Mouse (Mus musculus) limb, embryonic 11.5 days (tissue): ENCODE data around the gene Mitf. TPM values are rescaled to one million over a fixed set of nuclear protein-coding genes. Genes with fewer than 3 reads are reported as not detected.

Experiments used
- ATAC-seq: fragments of 200-750 bp; cut with Nextera tagmentation; 2 replicates; pipeline ENCODE4 v1.8.0; 2017; ENCODE audit warnings: low read depth; ENCODE audit not compliant: insufficient number of reproducible peaks, low FRiP score, low TSS enrichment
- DNase-seq: peaks from one replicate; pipeline ENCODE4 v3.0.0-alpha.2; 2015; ENCODE audit warnings: low spot score
- H3K27ac ChIP-seq: fragments of 300-500 bp; sonication (generic); replicated peaks from 2 replicates; pipeline ENCODE4 v1.5.1; 2014; ENCODE audit warnings: low read depth, mild to moderate bottlenecking, low read length
- H3K27me3 ChIP-seq: fragments of 300-500 bp; sonication (generic); 2 replicates; pipeline ENCODE4 v1.6.1; 2014; ENCODE audit warnings: mild to moderate bottlenecking, low read length, mixed read lengths; ENCODE audit not compliant: control insufficient read depth, insufficient read depth
- H3K36me3 ChIP-seq: fragments of 300-500 bp; sonication (generic); 2 replicates; pipeline ENCODE4 v1.6.1; 2014; ENCODE audit warnings: mild to moderate bottlenecking, low read length, moderate library complexity, mixed read lengths; ENCODE audit not compliant: control insufficient read depth, insufficient read depth
- H3K4me1 ChIP-seq: fragments of 300-500 bp; sonication (generic); 2 replicates; pipeline ENCODE4 v1.6.1; 2014; ENCODE audit warnings: low read length, mixed read lengths; ENCODE audit not compliant: control insufficient read depth, insufficient read depth
- H3K4me2 ChIP-seq: fragments of 300-500 bp; sonication (generic); 2 replicates; pipeline ENCODE4 v1.6.1; 2014; ENCODE audit warnings: low read depth, mild to moderate bottlenecking, moderate library complexity; ENCODE audit not compliant: severe bottlenecking
- H3K4me3 ChIP-seq: fragments of 300-500 bp; sonication (generic); 2 replicates; pipeline ENCODE4 v1.5.1; 2014; ENCODE audit warnings: low read depth, low read length
- H3K9ac ChIP-seq: fragments of 300-500 bp; sonication (generic); 2 replicates; pipeline ENCODE4 v1.6.1; 2014; ENCODE audit warnings: mild to moderate bottlenecking, low read length
- H3K9me3 ChIP-seq: fragments of 300-500 bp; sonication (generic); 2 replicates; pipeline ENCODE4 v1.6.1; 2016; ENCODE audit warnings: low read length; ENCODE audit not compliant: control insufficient read depth
- WGBS: fragments of 180-500 bp; shearing (Covaris S2); extraction: QIAGEN DNeasy Blood & Tissue Kit; methylation state at CpG from one replicate; pipeline ENCODE4 v1.1.7; 2014; 5-methylcytosine and 5-hydroxymethylcytosine counted together
- polyA plus RNA-seq: library from polyadenylated mRNA; unstranded; fragments of >200 nt; fragmentation: Nextera tagmentation; extraction: Ambion mirVana; gene quantifications from 2 replicates; pipeline ENCODE4 v1.2.1, GENCODE M21; 2014

Gene Mitf
- polyA plus RNA-seq, 1 experiment from 2014 or later: 1.1 TPM

- no peak overlapping the region for H3K9ac ChIP-seq
- WGBS: 42% methylated on average over 13 of the region's 13 CpGs
- H3K27me3 ChIP-seq: no peaks in the 10 kb centered on the region
- H3K27ac ChIP-seq: no peak overlapping the region
- H3K9me3 ChIP-seq: no peaks in the 10 kb centered on the region
- no peak overlapping the region for H3K4me2 ChIP-seq
- peaks cover 5% of the 10 kb centered on the region; the same call in 1 of the 2 replicates for H3K4me1 ChIP-seq
- no peak for DNase-seq
- no peak for ATAC-seq
- no peaks in the 10 kb centered on the region for H3K36me3 ChIP-seq
- H3K4me3 ChIP-seq: no peak overlapping the region
Observed at GRCm38 (mm10) chr6:97950033-97950881, 143.4 kb downstream of the Mitf start.

- peaks cover 5% of the 10 kb centered on the region; the same call in 1 of the 2 replicates for H3K4me1 ChIP-seq
- no peak overlapping the region for H3K27ac ChIP-seq
- no peak overlapping the region for H3K4me3 ChIP-seq
- H3K9ac ChIP-seq: no peak overlapping the region
- ATAC-seq: no peak
- no peaks in the 10 kb centered on the region for H3K36me3 ChIP-seq
- H3K4me2 ChIP-seq: no peak overlapping the region
- no peaks in the 10 kb centered on the region for H3K27me3 ChIP-seq
- no peaks in the 10 kb centered on the region for H3K9me3 ChIP-seq
- 61% methylated on average over 2 of the region's 2 CpGs for WGBS
- no peak for DNase-seq
Observed at GRCm38 (mm10) chr6:97950882-97951245, 144.0 kb downstream of the Mitf start.

GRCm38 (mm10) chr6:97951711-97952110 lies 144.9 kb downstream of the Mitf start:
- Histone ChIP-seq H3K27ac (no peak overlapping the region), H3K36me3 (no peaks in the 10 kb centered on the region), H3K4me1 (peaks cover 5% of the 10 kb centered on the region; the same call in 1 of the 2 replicates), H3K4me2 (no peak overlapping the region), H3K4me3 (no peak overlapping the region), H3K27me3 (no peaks in the 10 kb centered on the region), H3K9me3 (no peaks in the 10 kb centered on the region), H3K9ac (no peak overlapping the region)
- DNase-seq (no peak), ATAC-seq (no peak)
- 40% methylated on average over 1 of the region's 1 CpGs for WGBS

GRCm38 (mm10) chr6:97952845-97953244 lies 146.0 kb downstream of the Mitf start:
- WGBS: 93% methylated on average over 8 of the region's 8 CpGs
- Histone ChIP-seq H3K9me3 (no peaks in the 10 kb centered on the region), H3K27me3 (no peaks in the 10 kb centered on the region), H3K4me1 (peaks cover 5% of the 10 kb centered on the region; the same call in 1 of the 2 replicates), H3K9ac (no peak overlapping the region), H3K27ac (no peak overlapping the region), H3K4me2 (no peak overlapping the region), H3K36me3 (no peaks in the 10 kb centered on the region), H3K4me3 (no peak overlapping the region)
- DNase-seq (no peak), ATAC-seq (no peak)

GRCm38 (mm10) chr6:97956121-97956520 lies 149.3 kb downstream of the Mitf start:
- WGBS: 81% methylated on average over 6 of the region's 6 CpGs
- Histone ChIP-seq H3K4me3 (no peak overlapping the region), H3K4me1 (no peaks in the 10 kb centered on the region; the same call in 1 of the 2 replicates), H3K4me2 (no peak overlapping the region), H3K36me3 (no peaks in the 10 kb centered on the region), H3K27me3 (no peaks in the 10 kb centered on the region), H3K27ac (no peak overlapping the region), H3K9ac (no peak overlapping the region), H3K9me3 (no peaks in the 10 kb centered on the region)
- ATAC-seq (no peak), DNase-seq (no peak)

GRCm38 (mm10) chr6:97956636-97957035 lies 149.8 kb downstream of the Mitf start:
- Histone ChIP-seq H3K9me3 (no peaks in the 10 kb centered on the region), H3K36me3 (no peaks in the 10 kb centered on the region), H3K27ac (no peak overlapping the region), H3K4me2 (no peak overlapping the region), H3K9ac (no peak overlapping the region), H3K4me1 (no peaks in the 10 kb centered on the region), H3K4me3 (no peak overlapping the region), H3K27me3 (no peaks in the 10 kb centered on the region)
- no peak for DNase-seq
- ATAC-seq: no peak
- 82% methylated on average over 10 of the region's 10 CpGs for WGBS

- H3K27ac ChIP-seq: no peak overlapping the region
- no peak for ATAC-seq
Observed at GRCm38 (mm10) chr6:97958276-97958675, 151.4 kb downstream of the Mitf start.

GRCm38 (mm10) chr6:97961776-97962175 lies 154.9 kb downstream of the Mitf start:
- no peaks in the 10 kb centered on the region for H3K4me1 ChIP-seq
- no peak for DNase-seq

More at GRCm38 (mm10) chr6:97958276-97958675, 151.4 kb downstream of the Mitf start:
- no peaks in the 10 kb centered on the region for H3K4me1 ChIP-seq
- H3K4me3 ChIP-seq: no peak overlapping the region
- H3K4me2 ChIP-seq: no peak overlapping the region
- no peaks in the 10 kb centered on the region for H3K36me3 ChIP-seq
- H3K27me3 ChIP-seq: no peaks in the 10 kb centered on the region
- no peak for DNase-seq
- no peak overlapping the region for H3K9ac ChIP-seq
- H3K9me3 ChIP-seq: no peaks in the 10 kb centered on the region
- WGBS: 84% methylated on average over 4 of the region's 4 CpGs

More at GRCm38 (mm10) chr6:97961776-97962175, 154.9 kb downstream of the Mitf start:
- Histone ChIP-seq H3K27ac (no peak overlapping the region), H3K4me3 (no peak overlapping the region), H3K9me3 (no peaks in the 10 kb centered on the region), H3K36me3 (no peaks in the 10 kb centered on the region), H3K4me2 (no peak overlapping the region), H3K9ac (no peak overlapping the region), H3K27me3 (no peaks in the 10 kb centered on the region)
- no peak for ATAC-seq
- WGBS: 38% methylated on average over 2 of the region's 2 CpGs
